Mouse (Mus musculus): ENCODE data around the gene Prtn3.
"Not testable (repeated sequence)": the region's sequence is repeated elsewhere in the genome, so short reads cannot be mapped to it uniquely, and the experiment has no call there.

Prtn3 gene

GRCm38 (mm10) chr10:79877174-79877573 is 2.9 kb downstream of the Prtn3 start:
- DNase-seq (ENCODE audit: low read depth), result peak; percentile 19

- DNase-seq (ENCODE audit: low read depth), result peak; percentile 51
These were observed 3.5 kb downstream of the Prtn3 start for GRCm38 (mm10) chr10:79877757-79878156.

DNA sequence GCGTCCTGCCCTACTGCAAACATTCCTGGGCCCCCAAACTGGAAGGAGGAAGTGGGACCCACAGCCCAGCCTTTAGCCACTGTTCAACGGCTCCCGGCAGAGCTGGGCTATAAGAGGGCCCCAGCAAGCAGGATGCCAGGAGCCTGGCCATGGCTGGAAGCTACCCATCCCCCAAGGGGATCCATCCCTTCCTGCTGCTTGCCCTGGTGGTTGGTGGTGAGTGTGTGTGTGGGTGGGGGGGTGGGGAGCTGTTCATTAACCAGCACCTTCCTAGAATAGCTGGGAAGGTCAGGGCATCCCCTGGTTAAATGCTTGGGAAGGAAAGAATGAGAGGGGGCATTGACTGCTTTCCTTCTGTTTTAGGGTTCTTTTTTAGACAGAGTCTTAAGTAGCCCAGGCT is 5.3 kb downstream of the Prtn3 start:
- no peak for DNase-seq (ENCODE audit: low read depth)

GRCm38 (mm10) chr10:79880721-79881120 is 6.4 kb downstream of the Prtn3 start:
- no peak for DNase-seq (ENCODE audit: low read depth)

DNA sequence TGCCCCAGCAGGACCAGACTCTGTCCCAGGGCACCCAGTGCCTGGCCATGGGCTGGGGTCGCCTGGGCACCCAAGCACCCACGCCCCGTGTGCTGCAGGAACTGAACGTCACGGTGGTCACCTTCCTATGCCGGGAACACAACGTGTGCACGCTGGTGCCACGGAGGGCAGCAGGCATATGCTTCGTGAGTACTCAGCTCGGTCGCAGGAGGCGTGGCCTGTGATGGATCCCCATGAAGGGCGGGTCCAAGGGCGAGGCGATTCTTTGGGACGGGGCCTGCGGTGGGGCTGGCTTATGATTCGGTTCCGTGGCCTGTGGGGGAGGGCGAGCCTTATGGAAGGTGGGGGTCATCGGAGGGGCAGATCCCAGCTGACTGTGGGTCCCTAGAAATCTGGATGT is 7.7 kb downstream of the Prtn3 start:
- no peak for DNase-seq (ENCODE audit: low read depth)

DNA sequence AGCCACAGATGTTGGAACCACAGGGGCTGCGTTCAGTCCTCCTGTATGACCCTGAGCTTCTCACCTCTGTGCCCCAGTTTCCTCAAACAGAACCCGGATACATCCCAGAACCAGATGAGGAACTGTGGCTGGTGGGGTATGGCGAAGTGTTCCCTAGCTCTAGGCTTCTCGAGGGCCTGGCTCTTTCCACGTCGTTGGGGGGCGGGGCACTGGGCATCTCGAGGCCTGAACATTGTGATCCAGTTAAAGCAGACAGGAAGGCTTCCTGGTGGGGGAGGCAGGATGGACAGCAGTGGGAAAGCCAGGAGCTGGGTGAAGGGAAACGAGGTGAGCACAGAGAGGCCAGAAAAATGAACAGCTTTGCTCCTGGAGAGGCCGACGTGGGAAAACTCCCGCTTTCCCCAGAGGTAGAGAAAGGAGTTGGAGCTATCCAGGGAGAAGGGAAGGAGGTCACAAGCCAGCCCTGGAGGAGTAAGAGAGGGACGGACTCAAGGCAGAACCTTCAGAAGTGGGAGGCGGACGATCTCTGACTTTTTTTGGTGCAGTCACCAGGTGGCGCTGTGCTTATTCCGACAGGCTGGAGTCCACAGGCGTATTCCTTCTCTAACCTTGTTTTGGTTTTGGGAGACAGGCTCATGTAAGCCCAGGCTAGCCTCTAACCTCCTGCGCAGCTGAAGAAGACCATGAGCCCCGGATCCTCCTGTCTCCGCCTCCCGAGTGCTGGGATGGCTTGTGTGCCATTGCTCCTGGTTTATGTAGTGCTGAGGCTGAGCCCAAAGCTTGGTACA is 9.2 kb downstream of the Prtn3 start:
- peak; percentile 86 for DNase-seq (ENCODE audit: low read depth)

DNA sequence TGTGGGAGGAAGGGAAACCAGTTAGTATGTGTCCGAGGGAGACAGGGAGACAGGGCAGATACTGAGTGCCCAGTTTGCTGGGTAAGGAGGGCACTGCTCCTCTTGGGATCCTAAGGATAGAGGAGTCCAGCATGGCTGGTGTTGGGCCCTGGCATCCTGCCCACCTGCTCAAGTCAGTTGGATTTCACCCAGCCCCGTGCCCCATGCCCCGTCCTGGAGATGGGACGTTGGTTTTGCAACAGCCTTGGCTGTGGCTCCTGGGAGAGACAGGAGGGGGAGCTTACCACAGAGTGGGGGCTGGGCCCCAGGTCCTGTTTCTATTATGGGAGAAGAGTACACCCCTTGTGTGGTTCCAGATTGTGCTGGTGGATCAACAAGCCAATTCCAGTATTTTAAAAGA is 10.2 kb downstream of the Prtn3 start:
- no peak for DNase-seq (ENCODE audit: low read depth)

DNA sequence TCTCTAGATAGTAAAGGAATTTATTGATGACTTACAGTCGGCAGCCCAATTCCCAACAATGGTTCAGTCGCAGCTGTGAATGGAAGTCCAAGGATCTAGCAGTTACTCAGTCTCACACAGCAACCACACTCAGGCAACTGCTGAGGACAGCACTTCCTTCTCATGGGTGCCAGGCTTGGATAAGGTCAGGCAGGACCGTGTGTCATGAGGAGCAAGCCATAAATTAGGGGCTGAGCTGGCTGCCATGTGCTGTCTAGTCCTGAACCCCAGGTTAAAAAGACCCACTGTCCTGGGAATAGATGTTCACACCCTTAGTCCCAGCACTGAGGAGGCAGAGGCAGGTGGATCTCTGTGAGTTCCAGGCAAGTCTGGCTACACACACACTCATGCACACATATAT is 10.7 kb downstream of the Prtn3 start:
- not testable (repeated sequence) for DNase-seq (ENCODE audit: low read depth)

- no peak for DNase-seq (ENCODE audit: low read depth)
These were observed 11.8 kb downstream of the Prtn3 start, which contains the start of gene Elane for GRCm38 (mm10) chr10:79886054-79886453. Elane (plus strand) TSS chr10:79886247.

DNA sequence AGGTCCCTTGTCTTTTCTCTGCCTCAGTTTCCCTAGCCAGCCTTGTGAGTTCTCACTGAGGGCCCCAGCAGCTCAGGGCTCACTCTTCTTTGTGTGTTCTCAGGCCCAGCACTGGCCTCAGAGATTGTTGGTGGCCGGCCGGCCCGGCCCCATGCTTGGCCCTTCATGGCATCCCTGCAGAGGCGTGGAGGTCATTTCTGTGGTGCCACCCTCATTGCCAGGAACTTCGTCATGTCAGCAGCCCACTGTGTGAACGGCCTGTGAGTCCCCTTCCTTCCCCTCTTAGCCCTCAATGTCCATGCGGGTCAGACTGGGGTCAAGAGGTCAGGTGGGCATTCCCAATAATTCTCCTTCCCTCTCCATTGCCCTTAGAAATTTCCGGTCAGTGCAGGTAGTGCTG is 12.3 kb downstream of the Prtn3 start:
- DNase-seq (ENCODE audit: low read depth), result no peak

- no peak for DNase-seq (ENCODE audit: low read depth)
These were observed 15.1 kb downstream of the Prtn3 start for GRCm38 (mm10) chr10:79889386-79889785.

DNA sequence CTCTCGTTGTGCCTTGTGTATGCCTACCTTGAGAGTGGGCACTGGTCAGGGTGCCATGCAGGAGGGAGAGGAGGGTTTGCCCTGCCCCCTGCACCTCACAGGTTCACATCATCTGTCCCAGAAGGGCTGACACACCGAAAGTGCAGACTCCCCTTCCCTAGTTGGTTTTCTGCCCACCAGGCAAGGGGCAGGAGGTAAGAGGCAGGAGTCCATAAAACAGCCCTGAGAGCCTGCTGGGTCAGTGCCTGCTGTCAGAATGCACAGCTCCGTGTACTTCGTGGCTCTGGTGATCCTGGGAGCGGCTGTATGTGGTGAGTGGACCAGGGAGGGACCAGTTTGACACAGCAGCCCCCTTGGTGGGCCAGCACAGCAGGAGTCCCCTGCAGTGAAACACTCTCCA is 16.4 kb downstream of the Prtn3 start, which contains the start of gene Cfd:
Cfd (plus strand) TSS at position 184 of the 400 bp plus-strand sequence.
- no peak for DNase-seq (ENCODE audit: low read depth)

DNA sequence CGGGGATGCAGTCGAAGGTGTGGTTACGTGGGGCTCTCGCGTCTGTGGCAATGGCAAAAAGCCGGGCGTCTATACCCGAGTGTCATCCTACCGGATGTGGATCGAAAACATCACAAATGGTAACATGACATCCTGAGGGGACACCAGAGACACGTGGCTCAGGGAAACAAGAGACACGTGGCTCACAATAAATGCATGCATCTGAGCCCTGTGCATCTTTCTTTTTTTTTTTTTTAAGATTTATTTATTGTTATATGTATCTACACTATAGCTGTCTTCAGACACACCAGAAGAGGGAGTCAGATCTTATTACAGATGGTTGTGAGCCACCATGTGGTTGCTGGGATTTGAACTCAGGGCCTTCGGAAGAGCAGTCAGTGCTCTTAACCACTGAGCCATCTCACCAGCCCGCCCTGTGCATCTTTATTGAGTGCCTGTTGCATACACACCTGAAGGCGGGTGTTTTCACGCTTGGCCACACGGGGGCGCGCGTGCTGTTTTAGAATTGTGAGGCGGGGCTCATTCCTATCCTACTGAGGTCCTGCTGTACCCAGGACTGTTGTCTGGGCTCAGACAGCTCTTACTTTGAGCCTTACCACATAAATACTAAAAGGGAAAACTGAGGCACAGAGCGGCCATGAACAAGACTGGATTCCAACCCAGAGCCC is 18.3 kb downstream of the Prtn3 start:
- DNase-seq (ENCODE audit: low read depth), result peak; percentile 88

- DNase-seq (ENCODE audit: low read depth), result no peak
These were observed 22.0 kb downstream of the Prtn3 start for GRCm38 (mm10) chr10:79896306-79896705.

DNA sequence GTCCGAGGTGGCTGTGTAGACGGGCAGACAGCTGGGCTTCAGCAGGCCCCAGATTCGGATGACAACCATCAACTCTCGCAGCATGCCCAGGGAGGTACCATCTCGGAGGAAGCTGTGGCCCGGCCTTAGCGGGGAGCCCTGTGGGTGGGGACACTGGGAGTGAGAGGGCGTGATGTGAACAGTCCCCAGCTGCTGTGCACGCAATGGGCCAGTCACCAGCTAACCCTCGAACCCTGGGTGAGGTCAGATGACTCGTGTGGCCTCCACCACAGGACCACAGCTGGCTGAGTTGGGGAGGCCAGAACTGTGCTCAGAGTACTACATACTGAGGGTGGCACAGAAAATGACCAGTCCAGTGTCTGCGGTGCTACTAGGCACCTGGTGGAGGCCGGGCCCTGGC is 22.5 kb downstream of the Prtn3 start:
- no peak for DNase-seq (ENCODE audit: low read depth)

GRCm38 (mm10) chr10:79897316-79898245 is 23.3 kb downstream of the Prtn3 start:
- DNase-seq (ENCODE audit: low read depth), result no peak

GRCm38 (mm10) chr10:79900951-79901410 is 26.7 kb downstream of the Prtn3 start:
- no peak for DNase-seq (ENCODE audit: low read depth)

DNA sequence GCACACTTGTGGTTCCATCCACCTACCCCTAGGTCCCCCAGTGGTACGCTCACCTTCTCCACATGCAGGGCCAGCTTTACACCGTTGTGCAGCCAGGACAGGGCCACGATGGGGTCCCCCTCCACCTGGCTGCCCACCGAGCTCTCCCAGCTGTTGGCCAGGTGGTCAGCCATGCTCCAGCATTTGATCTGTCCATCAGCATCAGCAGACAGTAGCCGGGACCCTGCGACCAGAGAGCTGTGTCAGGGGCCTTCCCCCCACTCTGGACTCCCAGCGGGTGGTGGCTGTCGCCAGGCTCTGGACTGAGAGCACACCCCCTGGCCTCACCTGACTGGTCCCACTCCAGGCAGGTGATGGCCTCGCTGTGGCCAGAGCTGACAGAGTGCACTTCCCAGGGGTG is 32.4 kb downstream of the Prtn3 start:
- no peak for DNase-seq (ENCODE audit: low read depth)

GRCm38 (mm10) chr10:79907415-79907814 is 33.1 kb downstream of the Prtn3 start:
- DNase-seq (ENCODE audit: low read depth), result no peak

DNA sequence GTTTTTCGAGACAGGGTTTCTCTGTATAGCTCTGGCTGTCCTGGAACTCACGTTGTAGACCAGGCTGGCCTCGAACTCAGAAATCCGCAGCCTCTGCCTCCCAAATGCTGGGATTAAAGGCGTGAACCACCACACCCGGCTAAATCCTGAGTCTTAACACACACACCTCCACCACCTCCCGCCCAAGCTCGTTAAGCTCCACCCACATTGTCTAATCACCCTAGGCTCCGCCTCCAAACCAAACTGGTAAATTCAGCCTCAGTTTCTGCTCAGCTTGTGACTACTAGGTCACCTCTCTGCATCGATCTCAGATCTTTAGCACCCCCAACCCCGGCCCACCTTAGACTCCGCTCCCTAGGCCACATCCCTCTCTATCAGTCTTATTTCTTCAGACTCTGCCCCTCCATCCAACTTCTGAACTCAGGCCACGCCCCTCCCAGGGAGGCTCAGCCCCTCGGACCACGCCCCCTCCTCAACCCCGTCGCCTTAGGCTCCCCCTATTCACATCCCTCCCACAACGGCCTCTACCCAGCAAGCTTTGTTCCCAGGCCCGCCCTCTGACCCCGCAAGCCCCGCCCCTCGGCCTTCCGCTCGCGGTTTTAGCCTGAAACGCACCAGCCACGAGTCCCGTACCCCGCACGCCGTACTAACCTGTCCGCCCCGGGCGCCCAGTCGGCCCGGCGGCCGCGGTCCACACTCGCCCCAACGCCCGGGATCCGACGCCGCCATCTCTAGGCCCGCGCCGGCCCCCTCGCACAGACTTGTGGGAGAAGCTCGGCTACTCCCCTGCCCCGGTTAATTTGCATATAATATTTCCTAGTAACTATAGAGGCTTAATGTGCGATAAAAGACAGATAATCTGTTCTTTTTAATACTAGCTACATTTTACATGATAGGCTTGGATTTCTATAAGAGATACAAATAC is 34.2 kb downstream of the Prtn3 start, which contains the start of gene Med16:
Med16 (minus strand) TSS at position 757 of the 925 bp plus-strand sequence.
- peak; percentile 98 for DNase-seq (ENCODE audit: low read depth)
